Mouse (Mus musculus): ENCODE measurements around the gene Cenpv. TPM values are rescaled to one million over a fixed set of nuclear protein-coding genes. Genes with fewer than 3 reads are reported as not detected.

Cenpv gene
- total RNA-seq (2021), result 10 to 100 TPM; 22.5 to 26.4 TPM

DNA sequence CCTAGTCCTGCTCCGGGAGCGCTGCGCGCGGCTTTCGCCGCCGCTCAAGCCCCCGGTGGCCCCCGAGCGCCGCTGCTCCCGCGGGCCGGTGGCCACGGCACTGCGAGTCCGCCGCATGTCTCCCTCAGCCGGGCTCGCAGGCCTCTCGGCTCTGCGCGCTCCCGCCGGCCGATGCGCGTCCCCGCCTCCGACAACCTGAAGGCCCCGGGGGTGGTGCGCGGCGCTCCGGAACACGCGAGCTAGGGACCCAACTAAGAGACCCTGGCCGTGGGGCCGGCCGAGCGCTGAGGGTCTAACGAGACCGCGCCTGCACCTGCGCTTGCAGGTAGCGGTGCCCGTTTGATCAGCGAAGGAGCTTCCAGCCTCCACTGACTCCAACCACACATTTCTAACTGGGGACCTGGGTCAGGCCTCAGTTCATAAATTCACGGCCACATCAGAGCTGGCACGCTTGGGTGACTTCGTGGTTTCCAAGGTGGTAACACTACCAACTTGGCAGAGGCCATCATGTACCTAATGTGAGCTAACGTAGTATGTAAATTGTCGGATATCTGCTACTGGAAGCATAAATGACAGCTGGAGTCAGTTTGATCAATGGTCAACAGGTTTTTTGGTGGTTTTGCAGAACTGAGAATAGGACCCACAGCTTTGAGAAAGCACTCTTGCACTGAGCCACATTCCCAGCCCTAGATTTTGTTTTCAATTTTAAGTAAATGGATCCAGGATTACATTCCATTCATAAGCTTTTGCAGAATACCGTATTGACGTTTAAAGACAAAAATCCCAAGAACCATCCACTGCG is at the start of gene Cenpv:
Gene Cenpv (minus strand): TSS at position 173 of the 802 bp plus-strand sequence.
- intact Hi-C loops (cut with DNase I), result loop anchor here (5.0 kb wide), 2 partner anchors 38 to 82 kb away; partner anchors contain the start of genes Ncor1 and Pigl
- DNase-seq (ENCODE audit: low spot score), result peak; percentile 40

DNA sequence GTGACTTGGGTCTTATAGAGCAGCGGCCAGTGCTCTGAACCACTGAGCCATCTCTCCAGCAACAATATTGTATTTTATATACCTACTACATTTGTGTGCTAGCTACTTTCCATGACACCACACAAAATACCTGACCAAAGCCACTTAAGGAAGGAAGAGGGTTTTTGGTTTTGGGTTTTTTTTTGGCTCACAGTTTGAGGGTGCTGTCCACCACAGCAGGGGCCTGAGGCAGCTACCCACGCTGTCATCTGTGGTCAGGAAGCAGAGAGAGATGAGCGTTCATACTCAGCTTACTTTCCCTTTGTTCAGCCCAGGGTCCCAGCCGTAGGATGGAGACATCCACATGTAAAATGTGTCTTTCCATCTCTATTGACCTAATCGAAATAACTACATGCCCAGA is 48.0 kb upstream of the Cenpv start:
- no peak for DNase-seq (ENCODE audit: low spot score)
- intact Hi-C loops (cut with DNase I), result no loop called here

DNA sequence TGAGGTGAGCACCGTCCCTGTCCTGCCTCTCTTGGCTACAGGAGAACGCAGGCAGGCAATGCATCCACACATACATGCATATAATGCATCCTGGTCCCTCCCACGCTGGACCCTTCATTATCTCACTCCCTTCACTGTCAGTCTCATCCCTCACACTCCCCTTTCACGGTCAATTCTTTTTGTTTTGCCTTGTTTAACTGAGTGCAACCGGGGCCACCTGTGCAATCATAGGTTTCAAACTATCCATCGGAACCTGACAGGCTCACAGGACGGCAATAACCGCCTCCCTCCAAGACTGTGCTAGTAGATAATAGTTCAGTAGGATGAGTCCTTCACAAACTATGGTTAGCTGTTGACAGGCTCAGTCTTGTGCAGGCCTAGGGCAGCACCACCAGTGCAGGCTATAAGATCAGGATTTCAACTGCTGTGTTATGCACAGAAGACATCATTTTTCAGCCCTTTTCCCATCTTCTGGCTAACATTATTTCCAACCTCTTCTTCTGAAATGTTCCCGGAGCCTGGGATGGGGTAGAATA is 45.7 kb upstream of the Cenpv start:
- intact Hi-C loops (cut with DNase I), result no loop called here
- DNase-seq (ENCODE audit: low spot score), result no peak

DNA sequence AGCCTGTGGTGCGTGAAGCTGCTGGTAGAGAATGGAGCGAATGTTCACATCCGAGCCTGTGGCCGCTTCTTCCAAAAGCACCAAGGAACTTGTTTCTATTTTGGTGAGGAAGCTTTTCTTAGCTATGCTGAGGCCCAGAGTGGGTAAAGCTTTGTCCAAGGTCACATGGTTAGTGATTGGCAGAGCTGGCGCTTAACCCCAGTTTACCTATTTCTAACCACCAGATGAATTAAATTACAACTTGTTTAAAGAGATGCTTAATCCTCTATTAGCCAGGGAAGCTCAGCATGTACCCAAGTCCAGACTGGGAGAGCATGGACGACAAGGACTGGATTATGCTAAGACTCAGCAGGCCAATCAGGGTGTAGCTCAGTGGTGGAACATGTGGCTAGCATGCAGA is 44.0 kb upstream of the Cenpv start:
- intact Hi-C loops (cut with DNase I), result no loop called here
- DNase-seq (ENCODE audit: low spot score), result no peak

DNA sequence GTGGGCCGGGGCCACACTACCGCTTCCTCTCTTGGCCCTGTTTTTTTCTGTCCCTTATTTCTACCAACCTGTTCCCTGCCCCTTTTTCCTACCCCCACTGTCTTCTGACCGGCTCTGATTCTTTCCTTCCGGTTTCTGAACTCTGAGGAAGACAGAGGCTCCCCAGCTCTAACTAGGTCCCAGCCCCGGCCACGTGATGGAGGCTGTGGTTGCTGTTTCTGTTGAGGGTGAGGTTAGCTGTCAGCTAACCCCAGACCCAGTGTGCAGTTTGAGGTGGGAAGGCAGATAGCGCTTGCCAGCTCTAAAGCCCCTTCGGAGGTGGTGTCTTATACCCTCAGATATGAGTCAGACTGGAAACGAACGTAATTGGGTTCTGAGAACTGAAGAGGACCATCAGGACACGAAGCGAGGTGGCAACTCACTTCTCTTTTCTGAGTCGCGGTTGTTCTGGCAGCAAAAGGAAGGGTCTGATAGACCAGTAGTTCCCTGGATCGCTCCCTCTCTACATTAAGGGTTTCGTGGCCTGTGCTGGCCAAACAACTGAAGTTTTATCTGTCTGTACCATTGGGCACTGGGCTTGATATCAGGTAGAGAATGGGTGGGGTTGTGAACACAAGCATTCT is 37.6 kb upstream of the Cenpv start:
- DNase-seq (ENCODE audit: low spot score), result peak; percentile 23
- intact Hi-C loops (cut with DNase I), result loop anchor here (5.0 kb wide), 1 partner anchor 39 kb away; the partner anchor contains the start of gene Cenpv

DNA sequence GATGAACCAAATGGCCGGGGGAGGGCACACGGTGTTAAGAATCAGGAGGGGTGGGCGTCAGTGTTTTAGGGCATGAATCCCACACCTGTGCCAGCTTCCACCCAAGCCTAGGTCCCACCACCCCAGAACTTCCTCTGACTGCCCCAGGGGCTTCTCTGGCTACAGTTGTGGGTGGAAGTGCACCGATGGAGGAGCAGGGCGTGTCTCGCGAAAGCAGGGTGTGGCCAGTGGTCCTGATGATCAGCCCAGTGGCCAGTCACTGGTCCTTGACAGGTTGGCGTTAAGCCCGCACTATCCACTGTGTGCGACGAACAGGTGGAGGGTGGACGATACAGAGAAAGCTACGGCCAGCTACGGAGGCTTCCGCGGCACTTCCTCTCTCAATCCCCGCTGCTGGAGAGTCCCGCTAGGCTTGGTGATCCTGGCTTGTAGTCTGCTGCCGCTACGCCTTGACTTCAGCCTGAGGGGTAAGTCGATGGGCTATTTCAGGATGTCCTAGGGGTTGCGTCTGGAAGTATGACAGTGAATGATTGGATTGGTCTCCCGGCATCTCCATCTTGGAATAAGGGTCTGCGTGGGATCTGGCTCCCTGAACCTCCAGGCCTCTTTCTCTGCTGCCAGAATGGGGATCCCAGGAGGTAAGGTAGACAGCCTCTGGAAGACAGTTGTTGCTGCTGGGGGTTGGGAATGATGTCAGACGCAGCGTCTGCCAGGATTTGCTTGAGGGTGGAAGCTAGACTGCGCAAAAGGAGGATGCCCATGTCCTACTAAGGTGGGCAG is 36.8 kb upstream of the Cenpv start:
- DNase-seq (ENCODE audit: low spot score), result no peak
- intact Hi-C loops (cut with DNase I), result loop anchor here (2.0 to 5.0 kb wide), 2 partner anchors 39 to 179 kb away; partner anchors contain the start of gene Cenpv

DNA sequence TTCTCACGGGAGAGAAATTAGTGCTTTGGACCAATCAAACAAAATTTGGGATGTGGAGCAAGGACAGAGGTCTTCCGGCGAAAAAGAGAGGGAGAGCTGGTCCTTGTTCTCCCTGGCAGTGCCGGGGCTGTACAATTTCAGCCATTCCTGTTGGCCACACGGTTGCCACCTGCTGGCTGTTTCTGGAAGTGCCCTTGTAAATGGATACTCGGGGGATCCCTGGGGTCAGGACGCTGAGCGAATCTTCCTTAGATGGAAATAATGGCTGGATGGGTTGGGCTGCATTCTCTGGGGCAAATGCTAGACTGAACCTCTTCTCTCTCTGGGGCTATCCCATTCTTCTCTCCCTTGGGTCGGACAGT is 36.2 kb upstream of the Cenpv start:
- DNase-seq (ENCODE audit: low spot score), result peak; percentile 58
- intact Hi-C loops (cut with DNase I), result loop anchor here (2.0 to 5.0 kb wide), 2 partner anchors 38 to 178 kb away; partner anchors contain the start of gene Cenpv

DNA sequence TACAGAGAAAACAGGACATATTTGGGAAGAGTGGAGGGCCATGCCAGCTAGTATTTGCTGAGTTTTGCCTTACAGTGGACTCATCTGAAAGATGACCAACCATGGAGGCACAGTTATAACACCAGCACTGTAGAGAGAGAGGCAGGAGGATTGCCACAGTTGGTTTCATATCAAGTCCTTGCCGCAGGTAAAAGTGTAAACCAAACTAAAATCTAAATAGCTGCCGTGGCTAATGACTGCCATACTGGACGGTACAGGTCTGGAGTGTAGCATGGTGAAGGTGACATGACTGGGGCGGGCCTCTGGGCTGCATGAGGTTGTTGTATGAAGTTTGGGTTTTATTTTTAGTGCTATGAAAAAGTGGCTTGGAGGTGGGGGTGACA is 35.6 kb upstream of the Cenpv start:
- no peak for DNase-seq (ENCODE audit: low spot score)
- intact Hi-C loops (cut with DNase I), result loop anchor here (2.0 to 5.0 kb wide), 2 partner anchors 37 to 178 kb away; partner anchors contain the start of gene Cenpv

DNA sequence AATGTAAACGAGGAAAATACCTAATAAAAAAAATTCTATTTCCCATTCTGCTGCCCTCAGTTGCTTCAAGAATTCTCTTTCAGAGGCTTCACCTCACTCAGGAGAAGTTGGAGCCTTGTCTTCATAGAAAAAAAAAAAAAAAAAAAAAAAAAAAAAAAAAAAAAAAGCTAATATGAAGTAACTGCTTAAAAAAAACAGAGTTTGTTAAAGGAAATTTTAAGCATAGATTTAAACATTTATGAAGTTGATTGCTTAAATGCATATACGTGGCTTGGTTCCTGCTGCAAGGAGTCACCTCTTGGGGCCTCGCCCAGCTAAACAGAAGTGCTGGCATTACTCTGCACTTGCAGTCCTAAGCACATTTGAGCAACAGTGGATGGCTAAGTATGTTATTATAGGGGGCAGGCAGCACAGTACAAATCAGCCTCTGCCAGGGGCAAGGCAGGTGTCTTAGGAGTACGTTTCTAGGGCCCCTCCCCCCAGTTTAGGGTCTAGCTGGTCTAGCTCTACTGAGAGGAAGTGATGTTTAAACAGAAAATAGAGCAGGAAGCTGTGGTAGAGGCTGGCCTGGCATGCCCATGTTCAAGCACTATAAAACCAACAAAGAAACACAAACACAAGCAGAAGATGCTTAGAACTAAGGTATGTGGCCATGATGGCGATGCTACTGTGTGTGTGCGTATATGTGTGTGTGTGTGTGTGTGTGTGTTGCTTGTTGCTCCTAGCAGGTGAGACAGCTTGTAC is 35.1 kb upstream of the Cenpv start, which contains the start of gene Trpv2:
Gene Trpv2 (plus strand): TSS at position 528 of the 744 bp plus-strand sequence.
- DNase-seq (ENCODE audit: low spot score), result no peak
- intact Hi-C loops (cut with DNase I), result loop anchor here (2.0 kb wide), 1 partner anchor 177 kb away; no protein-coding TSS in a partner anchor

DNA sequence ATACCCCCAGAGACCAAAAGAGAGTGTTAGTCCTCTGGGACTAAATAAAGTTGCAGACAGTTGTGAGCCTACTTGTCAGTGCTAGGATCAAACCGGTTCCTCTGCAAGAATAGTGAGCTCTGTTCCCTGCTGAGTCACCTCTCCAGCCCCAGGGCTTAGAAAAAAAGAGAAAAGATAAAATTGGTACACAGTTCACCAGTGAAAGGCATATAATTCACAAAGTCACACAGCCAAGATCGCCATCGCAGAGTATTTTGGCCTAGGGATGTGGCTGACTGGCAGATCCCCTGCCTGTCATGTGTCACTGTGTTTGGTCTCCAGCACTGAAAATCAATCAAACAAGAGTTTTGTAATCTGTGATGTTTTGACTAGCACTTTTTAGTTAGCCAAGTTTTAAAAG is 29.2 kb upstream of the Cenpv start:
- intact Hi-C loops (cut with DNase I), result no loop called here

DNA sequence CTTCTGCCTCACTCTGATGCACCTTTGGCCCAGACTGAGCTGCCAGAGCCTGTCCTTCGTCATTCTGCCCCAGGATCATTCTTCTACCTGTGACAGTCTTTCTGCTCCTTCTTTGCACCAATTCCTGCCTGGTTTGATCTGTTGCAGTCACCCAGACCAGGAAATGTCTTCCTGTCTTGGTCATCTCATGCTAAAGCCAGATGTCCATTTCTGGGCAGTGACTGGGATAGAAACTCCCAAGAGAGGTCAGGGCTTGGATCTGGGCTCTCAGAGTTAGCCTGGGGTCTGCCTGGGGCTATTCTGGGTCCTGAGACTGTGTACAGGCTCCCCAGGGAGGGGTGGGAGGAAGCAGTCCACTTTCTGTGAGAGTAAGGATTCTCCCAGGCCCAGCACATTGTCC is 27.1 kb upstream of the Cenpv start:
- DNase-seq (ENCODE audit: low spot score), result no peak
- intact Hi-C loops (cut with DNase I), result no loop called here

More for the DNA sequence above, 29.2 kb upstream of the Cenpv start:
- DNase-seq (ENCODE audit: low spot score), result no peak

DNA sequence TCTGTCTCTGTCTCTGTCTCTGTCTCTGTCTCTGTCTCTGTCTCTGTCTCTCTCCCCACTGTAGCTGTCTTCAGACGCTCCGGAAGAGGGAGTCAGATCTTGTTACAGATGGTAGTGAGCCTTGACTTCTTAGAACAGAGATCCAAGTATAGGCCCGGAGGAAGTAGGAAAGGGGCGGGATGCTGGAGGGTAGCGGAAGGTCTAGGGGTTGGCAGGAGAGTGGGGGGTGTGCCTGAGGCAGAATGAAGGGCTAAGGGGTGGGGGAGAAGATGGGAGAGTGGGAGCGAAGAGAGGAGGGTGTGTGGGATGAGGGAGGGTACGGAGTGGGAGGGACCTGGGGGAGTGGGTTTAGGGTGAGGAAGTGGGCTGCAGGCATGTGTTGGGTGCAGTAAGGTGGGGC is 26.7 kb upstream of the Cenpv start:
- DNase-seq (ENCODE audit: low spot score), result no peak
- intact Hi-C loops (cut with DNase I), result no loop called here

DNA sequence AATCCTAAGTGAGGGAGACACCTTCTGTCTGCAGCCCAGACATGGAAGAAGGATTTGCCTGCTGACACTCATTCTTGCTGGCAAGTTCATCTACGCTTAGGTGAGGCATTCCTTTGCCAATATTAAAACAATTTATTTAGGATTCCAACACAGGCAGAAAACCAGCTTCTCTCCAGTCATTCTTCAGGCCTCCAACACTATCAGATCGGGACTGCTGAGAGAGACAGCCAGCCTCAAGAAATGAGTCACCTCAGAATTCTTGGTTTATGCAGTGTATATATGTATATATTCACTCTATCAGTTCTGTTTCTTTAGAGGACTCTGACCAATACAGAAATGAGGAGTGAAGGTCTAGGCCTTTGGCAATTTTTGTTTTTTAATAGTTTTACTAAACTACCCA is 24.5 kb upstream of the Cenpv start:
- DNase-seq (ENCODE audit: low spot score), result no peak
- intact Hi-C loops (cut with DNase I), result no loop called here

DNA sequence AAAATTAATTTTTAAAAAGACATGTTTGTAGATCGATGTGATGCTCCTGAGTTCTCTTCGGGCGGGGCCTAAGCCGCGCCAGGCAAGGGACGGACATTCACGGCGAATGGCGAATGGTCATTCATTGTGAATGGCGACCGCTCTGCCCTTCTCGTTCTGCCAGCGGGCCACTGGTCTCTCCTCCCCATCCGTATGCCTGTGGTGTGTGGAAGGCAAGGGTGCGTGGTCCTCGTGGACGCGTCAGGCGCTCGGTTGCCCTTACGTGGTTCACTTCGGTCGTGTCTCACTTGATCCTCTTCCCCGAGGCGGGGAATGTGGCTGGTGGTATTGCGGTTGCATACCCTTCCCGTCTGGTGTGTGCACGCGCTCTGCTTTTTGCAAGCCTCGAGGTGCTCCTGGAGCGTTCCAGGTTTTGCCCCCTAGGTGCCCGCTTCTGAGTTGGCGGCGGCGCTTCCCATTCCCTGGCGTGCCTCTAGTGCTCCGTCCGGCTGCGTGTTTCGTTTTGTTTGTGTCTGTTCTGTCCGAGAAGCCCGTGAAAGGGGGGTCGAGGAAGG is 21.5 kb upstream of the Cenpv start:
- DNase-seq (ENCODE audit: low spot score), result no peak
- intact Hi-C loops (cut with DNase I), result no loop called here

DNA sequence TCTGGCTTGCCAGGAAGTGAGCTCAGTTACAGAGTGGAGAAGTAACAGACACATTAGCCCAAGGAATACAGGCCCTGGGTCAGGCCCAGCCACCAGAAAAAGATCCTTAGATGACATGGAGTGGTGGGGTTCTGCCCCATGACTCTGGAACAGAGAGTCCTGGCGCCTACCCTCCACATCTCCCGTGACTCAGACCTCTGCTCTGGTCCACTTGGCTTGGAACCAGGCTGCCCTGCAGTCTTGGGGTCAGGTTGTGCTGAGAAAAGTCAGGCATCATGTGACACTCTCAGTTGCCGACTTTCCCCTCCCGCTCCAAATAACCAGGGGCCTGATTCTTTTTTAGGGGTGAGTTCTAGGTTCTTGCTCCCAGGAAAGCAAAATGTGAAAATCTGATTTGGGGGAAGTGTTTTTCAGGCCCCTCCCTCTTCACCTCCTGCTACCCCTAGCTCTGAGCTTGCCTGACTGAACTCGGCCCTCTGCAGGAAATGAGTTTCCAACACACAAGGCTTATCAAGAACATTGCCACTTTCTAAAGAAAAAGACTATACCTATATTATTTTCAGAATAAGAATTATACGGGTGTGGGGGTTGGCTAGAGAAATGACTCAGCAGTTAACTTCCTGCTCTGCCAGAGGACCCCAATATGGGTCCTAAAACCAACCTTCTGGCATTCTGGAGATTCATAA is 20.0 kb upstream of the Cenpv start:
- intact Hi-C loops (cut with DNase I), result loop anchor here (10.0 kb wide), 1 partner anchor 624 kb away; the partner anchor contains the start of gene Akap10
- peak; percentile 33 for DNase-seq (ENCODE audit: low spot score)

DNA sequence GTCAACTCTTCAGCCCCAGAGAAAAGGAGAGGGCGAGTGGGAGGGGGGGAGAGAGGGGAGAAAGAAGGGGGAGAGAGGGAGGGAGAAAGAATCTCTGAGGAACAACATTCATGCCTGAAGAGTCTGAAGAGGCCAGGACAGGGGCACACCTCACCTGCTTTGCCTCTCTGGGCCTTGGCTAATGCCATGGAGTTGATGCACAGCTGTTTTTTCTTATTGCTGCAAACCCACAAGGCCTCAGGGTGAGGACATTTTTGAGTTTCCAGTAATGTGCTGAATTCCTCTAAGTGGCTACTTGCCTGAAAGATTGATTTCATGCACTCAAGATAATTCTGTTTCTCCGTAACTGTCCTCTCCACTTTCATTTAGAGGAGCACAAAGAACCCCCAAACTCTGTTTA is 19.1 kb upstream of the Cenpv start:
- intact Hi-C loops (cut with DNase I), result loop anchor here (10.0 kb wide), 1 partner anchor 623 kb away; the partner anchor contains the start of gene Akap10
- DNase-seq (ENCODE audit: low spot score), result no peak

DNA sequence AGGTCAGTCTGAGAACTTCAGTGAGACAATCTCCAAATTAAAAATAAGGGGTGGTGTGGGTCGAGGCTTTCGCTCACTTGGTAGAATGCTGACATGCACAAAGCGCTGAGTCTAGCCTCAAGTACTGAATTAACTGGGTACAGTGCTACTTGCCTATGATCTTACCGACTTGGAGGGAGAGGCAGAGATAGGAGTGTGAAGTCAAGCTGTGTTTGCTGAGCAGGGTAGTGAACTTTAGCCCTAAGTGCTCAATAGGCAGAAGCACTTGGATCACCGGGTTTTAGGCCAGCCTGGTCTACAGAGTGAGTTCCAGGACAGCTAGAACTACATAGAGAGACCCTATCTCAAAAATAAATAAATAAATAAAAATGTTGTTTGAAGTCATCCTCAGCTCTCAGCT is 18.1 kb upstream of the Cenpv start:
- no peak for DNase-seq (ENCODE audit: low spot score)
- intact Hi-C loops (cut with DNase I), result loop anchor here (10.0 kb wide), 1 partner anchor 622 kb away; the partner anchor contains the start of gene Akap10

DNA sequence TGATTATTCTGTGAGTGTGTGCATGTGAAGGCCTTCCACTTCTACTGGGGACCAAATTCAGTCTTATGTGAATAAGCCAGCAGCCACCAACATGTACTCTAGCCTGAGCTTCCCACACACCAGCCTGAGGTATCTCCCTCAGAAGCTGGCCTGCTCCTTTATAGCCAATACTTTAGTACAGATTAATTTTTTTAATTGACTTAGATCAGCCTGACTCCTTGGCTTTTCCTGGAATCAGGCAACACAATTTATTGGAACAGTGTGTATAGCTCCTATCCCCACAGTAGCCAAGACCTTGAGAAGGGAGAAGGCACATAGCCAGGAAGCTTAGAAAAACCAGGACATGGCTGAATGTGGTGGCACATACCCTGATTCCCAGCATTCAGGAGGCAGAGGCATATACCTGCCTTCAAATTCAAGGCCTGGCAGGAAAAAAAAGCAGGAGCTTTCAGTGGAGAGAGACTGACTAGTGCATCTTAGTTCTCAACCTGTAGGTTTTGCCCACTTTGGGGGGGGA is 16.9 kb upstream of the Cenpv start:
- no peak for DNase-seq (ENCODE audit: low spot score)
- intact Hi-C loops (cut with DNase I), result loop anchor here (10.0 kb wide), 1 partner anchor 621 kb away; the partner anchor contains the start of gene Akap10
